Comparison of ENCODE assay signal across 8 mouse cellular contexts in the genomic region with DNA sequence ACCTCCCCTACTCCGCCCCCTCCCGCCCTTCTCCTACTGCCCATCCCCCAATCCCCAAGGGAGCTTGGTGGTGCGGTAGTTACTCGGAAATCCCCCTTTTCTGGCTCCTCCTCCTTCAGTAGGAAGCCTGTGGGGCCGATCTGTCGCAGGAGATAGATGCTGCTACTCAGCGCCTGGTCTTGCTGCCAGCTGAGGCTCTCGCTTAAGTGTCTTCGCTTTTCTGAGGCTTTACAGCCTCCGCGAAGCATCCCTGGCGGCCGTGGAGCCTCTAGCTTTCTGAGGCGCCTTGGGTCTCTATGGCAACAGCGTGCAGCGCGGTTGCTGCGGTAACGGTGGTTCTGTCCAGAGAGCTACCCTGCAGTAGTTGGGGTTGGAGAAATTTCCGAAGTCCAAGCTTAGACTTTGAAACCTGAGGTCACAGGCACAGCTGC. TPM values are rescaled to one million over a fixed set of nuclear protein-coding genes. Genes with fewer than 3 reads are reported as not detected.
DNase-seq lines count a peak whose midpoint lies in the region; ATAC-seq and TF ChIP-seq lines count a peak whose summit lies in the region.

Zswim2 (minus strand) TSS at position 298 of the 431 bp plus-strand sequence.

- TF ChIP-seq EP300 in heart, postnatal 0 days (IDR thresholded peaks at IDR 0.05; ENCODE audit: low read depth) = no peak

- H3K36me3 ChIP-seq in embryonic facial prominence, embryonic 13.5 days = no peaks in the 10 kb centered on the region
- no peaks in the 10 kb centered on the region for H3K36me3 ChIP-seq in heart, postnatal 0 days (replicated peaks; ENCODE audit: control insufficient read depth, insufficient read depth, low read length)
- no peaks in the 10 kb centered on the region for H3K36me3 ChIP-seq in liver, embryonic 11.5 days (ENCODE audit: control insufficient read depth, insufficient read depth, low read length)
- no peaks in the 10 kb centered on the region for H3K36me3 ChIP-seq in neural tube, embryonic 13.5 days

- peak; percentile 42 for DNase-seq in CD4-positive helper T cell, adult 2 months (ENCODE audit: low read depth, low spot score)
- DNase-seq in heart, postnatal 0 days (ENCODE audit: low spot score) = no peak
- DNase-seq in kidney, postnatal 25 days = peak; percentile 36 to 77
- peak; percentile 48 for DNase-seq in liver, embryonic 11.5 days (ENCODE audit: low spot score)
- DNase-seq in testis, postnatal 10 days (ENCODE audit: low spot score) = peak; percentile 55

- under 1% methylated on average over 20 of the region's 20 CpGs for WGBS in embryonic facial prominence, embryonic 13.5 days
- WGBS in heart, postnatal 0 days = 3% methylated on average over 20 of the region's 20 CpGs
- 1% methylated on average over 20 of the region's 20 CpGs for WGBS in liver, embryonic 11.5 days
- WGBS in neural tube, embryonic 13.5 days = under 1% methylated on average over 20 of the region's 20 CpGs

- no peak for TF ChIP-seq CTCF in heart, postnatal 0 days (IDR thresholded peaks at IDR 0.05; ENCODE audit: low read depth)

- peaks cover 6% of the 10 kb centered on the region for H3K4me1 ChIP-seq in embryonic facial prominence, embryonic 13.5 days
- peaks cover 6% of the 10 kb centered on the region; the same call in 1 of the 2 replicates for H3K4me1 ChIP-seq in heart, postnatal 0 days (ENCODE audit: control insufficient read depth, insufficient read depth)
- no peaks in the 10 kb centered on the region; the same call in 1 of the 2 replicates for H3K4me1 ChIP-seq in liver, embryonic 11.5 days (replicated peaks; ENCODE audit: control insufficient read depth, insufficient read depth, low read length)
- peaks cover 10% of the 10 kb centered on the region for H3K4me1 ChIP-seq in neural tube, embryonic 13.5 days (replicated peaks)

- H3K4me2 ChIP-seq in embryonic facial prominence, embryonic 13.5 days = peak within 1 kb of the TSS; percentile 65
- peak within 1 kb of the TSS; percentile 46 for H3K4me2 ChIP-seq in heart, postnatal 0 days (ENCODE audit: low read depth, low read length)
- peak within 1 kb of the TSS; percentile 52 for H3K4me2 ChIP-seq in liver, embryonic 11.5 days
- H3K4me2 ChIP-seq in neural tube, embryonic 13.5 days = peak within 1 kb of the TSS; percentile 50

- peak within 1 kb of the TSS; percentile 38 for H3K4me3 ChIP-seq in embryonic facial prominence, embryonic 13.5 days
- H3K4me3 ChIP-seq in heart, postnatal 0 days (ENCODE audit: low read depth, low read length) = 0 out of 2 replicates have a peak within 1 kb of the TSS, but pooled peaks have one; percentile 3
- H3K4me3 ChIP-seq in liver, embryonic 11.5 days (ENCODE audit: low read depth, low read length) = peak within 1 kb of the TSS; percentile 28
- peak within 1 kb of the TSS; percentile 24 for H3K4me3 ChIP-seq in neural tube, embryonic 13.5 days

- no peaks in the 10 kb centered on the region for H3K27me3 ChIP-seq in embryonic facial prominence, embryonic 13.5 days
- H3K27me3 ChIP-seq in heart, postnatal 0 days (ENCODE audit: control insufficient read depth, insufficient read depth, low read length) = no peaks in the 10 kb centered on the region
- no peaks in the 10 kb centered on the region for H3K27me3 ChIP-seq in liver, embryonic 11.5 days (replicated peaks; ENCODE audit: control insufficient read depth, insufficient read depth, low read length)
- H3K27me3 ChIP-seq in neural tube, embryonic 13.5 days = no peaks in the 10 kb centered on the region

- peak; percentile 61 for ATAC-seq in activated CD4-positive, CD25-positive, alpha-beta regulatory T cell, adult 4 months
- ATAC-seq in embryonic facial prominence, embryonic 13.5 days (ENCODE audit: insufficient number of reproducible peaks, insufficient read depth, low FRiP score, low TSS enrichment, low read depth) = peak; percentile 56; the same call in 1 of the 2 replicates
- ATAC-seq in heart, postnatal 0 days (ENCODE audit: insufficient read depth, low read depth) = no peak
- ATAC-seq in liver, embryonic 11.5 days (replicated peaks; ENCODE audit: low FRiP score) = peak; percentile 72
- peak; percentile 99 for ATAC-seq in neural tube, embryonic 13.5 days (ENCODE audit: low read depth)

- H3K9me3 ChIP-seq in embryonic facial prominence, embryonic 13.5 days = no peaks in the 10 kb centered on the region
- no peaks in the 10 kb centered on the region for H3K9me3 ChIP-seq in heart, postnatal 0 days (replicated peaks; ENCODE audit: control insufficient read depth, low read length)
- H3K9me3 ChIP-seq in liver, embryonic 11.5 days (ENCODE audit: control insufficient read depth, low read length) = no peaks in the 10 kb centered on the region
- H3K9me3 ChIP-seq in neural tube, embryonic 13.5 days = no peaks in the 10 kb centered on the region

- H3K9ac ChIP-seq in embryonic facial prominence, embryonic 13.5 days = peak within 1 kb of the TSS; percentile 52
- no peak within 1 kb of the TSS for H3K9ac ChIP-seq in heart, postnatal 0 days (replicated peaks; ENCODE audit: low read depth, low read length)
- H3K9ac ChIP-seq in liver, embryonic 11.5 days (ENCODE audit: low read depth, low read length) = no peak within 1 kb of the TSS
- H3K9ac ChIP-seq in neural tube, embryonic 13.5 days = 0 out of 2 replicates have a peak within 1 kb of the TSS, but pooled peaks have one; percentile 2

- no peak within 1 kb of the TSS for H3K27ac ChIP-seq in embryonic facial prominence, embryonic 13.5 days
- H3K27ac ChIP-seq in heart, postnatal 0 days (ENCODE audit: low read depth) = no peak within 1 kb of the TSS
- no peak within 1 kb of the TSS for H3K27ac ChIP-seq in liver, embryonic 11.5 days (ENCODE audit: low read depth, low read length)
- 0 out of 2 replicates have a peak within 1 kb of the TSS, but pooled peaks have one; percentile 10 for H3K27ac ChIP-seq in neural tube, embryonic 13.5 days (replicated peaks)

RNA-seq across cellular contexts. Expression of gene Zswim2, which starts in this region (rescaled TPM):
- not detected for polyA plus RNA-seq in activated CD4-positive, CD25-positive, alpha-beta regulatory T cell, adult 4 months (2017; shearing (Covaris generic))
- polyA plus RNA-seq in embryonic facial prominence, embryonic 13.5 days (2015; fragmentation: Nextera tagmentation; extraction: Ambion mirVana) = not detected in 2 replicates
- not detected in 2 replicates for total RNA-seq in heart, postnatal 0 days (2014; rRNA removed; ENCODE audit: low replicate concordance)
- polyA plus RNA-seq in heart, postnatal 0 days (2015; fragmentation: Nextera tagmentation; extraction: Ambion mirVana) = not detected in 2 replicates
- not detected in 2 replicates for polyA plus RNA-seq in liver, embryonic 11.5 days (2014; fragmentation: Nextera tagmentation; extraction: Ambion mirVana)
- polyA plus RNA-seq in neural tube, embryonic 13.5 days (2015; fragmentation: Nextera tagmentation; extraction: Ambion mirVana) = not detected in 2 replicates

Comparison
In these comparisons a context has a peak if more than half of its experiments do, and no peak if none do; other contexts are left out.
1. Peak in ATAC-seq in activated CD4-positive, CD25-positive, alpha-beta regulatory T cell, adult 4 months; RNA of the gene not detected or under 1 TPM.
2. Peak in ATAC-seq, H3K4me3 ChIP-seq, H3K9ac ChIP-seq and H3K4me2 ChIP-seq in embryonic facial prominence, embryonic 13.5 days; RNA of the gene not detected or under 1 TPM.
3. Peak in DNase-seq, ATAC-seq, H3K4me3 ChIP-seq and H3K4me2 ChIP-seq in liver, embryonic 11.5 days; RNA of the gene not detected or under 1 TPM.
4. Peak in ATAC-seq, H3K4me3 ChIP-seq, H3K27ac ChIP-seq, H3K9ac ChIP-seq and H3K4me2 ChIP-seq in neural tube, embryonic 13.5 days; RNA of the gene not detected or under 1 TPM.